Mouse (Mus musculus): ENCODE measurements around the gene Scn1a. TPM values are rescaled to one million over a fixed set of nuclear protein-coding genes. Genes with fewer than 3 reads are reported as not detected.

Gene Scn1a
- not detected in 2 replicates for polyA plus RNA-seq (2012; rRNA removed)

DNA sequence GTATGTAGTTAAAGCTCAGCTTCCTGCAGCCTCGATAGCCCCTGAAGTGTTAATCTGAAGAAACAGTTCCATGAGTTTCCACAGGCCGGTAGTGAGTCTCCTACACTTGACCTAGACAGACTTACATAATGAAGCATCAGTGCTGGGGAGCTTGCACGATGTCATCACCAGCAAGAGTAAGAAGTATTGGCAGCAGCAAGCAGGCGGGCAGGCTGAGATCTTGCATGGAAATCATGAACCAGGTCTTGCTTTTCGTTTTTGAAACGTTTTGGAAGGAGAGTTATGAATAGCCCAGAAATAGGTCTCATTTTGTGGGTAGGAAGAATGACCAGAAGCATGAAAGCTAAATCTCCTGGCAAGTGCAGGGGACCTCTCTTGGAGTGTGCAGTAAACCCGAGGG, at the start of gene Scn1a:
Gene Scn1a (minus strand): TSS at position 130 of the 400 bp plus-strand sequence.
- 23% methylated on average over 7 of the region's 7 CpGs for WGBS
- TF ChIP-seq CTCF (IDR thresholded peaks at IDR 0.05; ENCODE audit: extremely low read depth, insufficient read length, insufficient replicate concordance, low read depth, low read length): no peak
- no peak for TF ChIP-seq POLR2A (IDR thresholded peaks at IDR 0.05; ENCODE audit: low read depth, low read length)

DNA sequence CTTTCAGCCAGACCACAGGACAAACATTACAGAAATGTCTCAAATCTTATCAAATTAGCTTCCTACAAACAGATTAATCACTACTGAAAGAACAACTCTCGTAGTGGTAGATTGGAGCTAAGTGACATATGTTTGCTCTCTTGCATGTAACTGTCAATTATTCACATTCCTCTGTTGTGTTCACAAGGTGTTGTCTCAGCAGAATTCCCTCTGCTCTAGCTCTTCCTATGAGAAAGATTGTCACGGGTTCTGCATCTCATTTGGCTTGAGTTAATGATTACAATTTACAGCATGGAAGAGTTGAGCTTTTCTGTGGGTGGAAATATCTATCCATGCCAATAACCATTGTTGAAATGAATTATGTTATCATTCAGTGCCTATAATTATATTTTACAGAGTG, 37.8 kb upstream of the Scn1a start:
- 16% methylated on average over 2 of the region's 2 CpGs for WGBS
- no peaks in the 10 kb centered on the region for H3K4me1 ChIP-seq (ENCODE audit: control insufficient read depth, insufficient read depth, insufficient read length, low read length)
- H3K36me3 ChIP-seq (ENCODE audit: control insufficient read depth, insufficient read depth, low read length): no peaks in the 10 kb centered on the region
- no peak overlapping the region for H3K4me3 ChIP-seq (ENCODE audit: low read depth, low read length)
- H3K27me3 ChIP-seq (ENCODE audit: control insufficient read depth, insufficient read depth, low read length): no peaks in the 10 kb centered on the region
- TF ChIP-seq POLR2A (IDR thresholded peaks at IDR 0.05; ENCODE audit: low read depth, low read length) (no peak), CTCF (IDR thresholded peaks at IDR 0.05; ENCODE audit: extremely low read depth, insufficient read length, insufficient replicate concordance, low read depth, low read length) (no peak)
- H3K27ac ChIP-seq (ENCODE audit: insufficient read depth, low read depth, low read length): no peak overlapping the region

More for the DNA sequence above, at the start of gene Scn1a:
- no peaks in the 10 kb centered on the region for H3K36me3 ChIP-seq (ENCODE audit: control insufficient read depth, insufficient read depth, low read length)
- no peak within 1 kb of the TSS for H3K4me3 ChIP-seq (ENCODE audit: low read depth, low read length)
- no peaks in the 10 kb centered on the region for H3K27me3 ChIP-seq (ENCODE audit: control insufficient read depth, insufficient read depth, low read length)
- H3K4me1 ChIP-seq (ENCODE audit: control insufficient read depth, insufficient read depth, insufficient read length, low read length): no peaks in the 10 kb centered on the region
- no peak within 1 kb of the TSS for H3K27ac ChIP-seq (ENCODE audit: insufficient read depth, low read depth, low read length)

DNA sequence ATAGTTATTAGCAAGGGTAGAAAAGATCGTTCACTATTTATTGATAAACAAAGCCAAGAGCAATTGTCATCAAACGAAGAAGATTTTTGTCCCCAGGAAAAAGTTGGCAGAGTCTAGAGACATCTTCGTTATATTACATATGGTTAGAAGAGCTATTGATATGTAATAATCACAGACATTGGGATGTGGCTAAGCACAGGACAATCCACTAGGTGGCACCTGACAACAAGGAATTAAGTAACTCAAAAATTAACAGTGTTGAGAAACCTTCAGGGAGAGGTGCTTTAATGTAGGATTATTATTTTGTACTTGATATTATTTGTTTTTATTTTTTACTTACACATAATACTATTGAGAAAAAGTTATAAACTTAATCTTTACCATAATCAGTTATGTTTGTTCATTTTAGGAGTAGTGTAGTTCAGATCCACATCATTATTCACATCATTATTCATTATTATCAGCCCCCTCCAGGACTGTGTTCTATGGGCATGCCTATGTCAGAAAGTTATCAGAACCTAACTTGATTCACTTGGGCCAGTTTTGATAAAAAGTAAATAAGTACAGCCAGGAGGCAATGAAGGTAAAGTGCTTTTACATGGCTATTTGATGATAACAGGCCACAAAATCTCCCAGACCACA, 32.7 kb upstream of the Scn1a start:
- H3K27ac ChIP-seq (ENCODE audit: insufficient read depth, low read depth, low read length): no peak overlapping the region
- H3K4me3 ChIP-seq (ENCODE audit: low read depth, low read length): no peak overlapping the region
- TF ChIP-seq CTCF (IDR thresholded peaks at IDR 0.05; ENCODE audit: extremely low read depth, insufficient read length, insufficient replicate concordance, low read depth, low read length) (no peak), POLR2A (IDR thresholded peaks at IDR 0.05; ENCODE audit: low read depth, low read length) (no peak)
- WGBS: 32% methylated on average over 3 of the region's 3 CpGs
- H3K27me3 ChIP-seq (ENCODE audit: control insufficient read depth, insufficient read depth, low read length): no peaks in the 10 kb centered on the region
- no peaks in the 10 kb centered on the region for H3K4me1 ChIP-seq (ENCODE audit: control insufficient read depth, insufficient read depth, insufficient read length, low read length)
- H3K36me3 ChIP-seq (ENCODE audit: control insufficient read depth, insufficient read depth, low read length): no peaks in the 10 kb centered on the region

DNA sequence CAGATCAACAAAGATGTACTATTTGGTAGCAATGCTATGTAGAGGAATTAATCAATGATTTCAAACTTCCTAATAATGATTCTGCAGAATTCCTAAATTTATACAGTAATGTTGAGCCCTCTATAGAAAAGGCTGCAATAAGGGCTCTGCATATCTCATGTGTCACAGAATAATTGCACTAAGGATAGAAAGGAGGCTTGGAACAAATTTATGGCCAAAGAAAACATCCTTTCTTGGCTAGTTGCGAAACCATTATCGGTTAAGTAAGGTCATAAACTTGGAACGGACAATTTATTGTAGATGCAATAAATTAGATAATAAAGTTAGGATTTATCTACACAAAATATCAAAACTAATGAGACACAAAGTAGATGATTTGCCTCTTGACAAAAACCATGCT, 24.8 kb upstream of the Scn1a start:
- H3K27ac ChIP-seq (ENCODE audit: insufficient read depth, low read depth, low read length): no peak overlapping the region
- TF ChIP-seq POLR2A (IDR thresholded peaks at IDR 0.05; ENCODE audit: low read depth, low read length): no peak
- no peak for TF ChIP-seq CTCF (IDR thresholded peaks at IDR 0.05; ENCODE audit: extremely low read depth, insufficient read length, insufficient replicate concordance, low read depth, low read length)
- no peak overlapping the region for H3K4me3 ChIP-seq (ENCODE audit: low read depth, low read length)
- no peaks in the 10 kb centered on the region for H3K36me3 ChIP-seq (ENCODE audit: control insufficient read depth, insufficient read depth, low read length)
- WGBS: 18% methylated on average over 3 of the region's 3 CpGs
- no peaks in the 10 kb centered on the region for H3K27me3 ChIP-seq (ENCODE audit: control insufficient read depth, insufficient read depth, low read length)
- H3K4me1 ChIP-seq (ENCODE audit: control insufficient read depth, insufficient read depth, insufficient read length, low read length): no peaks in the 10 kb centered on the region

DNA sequence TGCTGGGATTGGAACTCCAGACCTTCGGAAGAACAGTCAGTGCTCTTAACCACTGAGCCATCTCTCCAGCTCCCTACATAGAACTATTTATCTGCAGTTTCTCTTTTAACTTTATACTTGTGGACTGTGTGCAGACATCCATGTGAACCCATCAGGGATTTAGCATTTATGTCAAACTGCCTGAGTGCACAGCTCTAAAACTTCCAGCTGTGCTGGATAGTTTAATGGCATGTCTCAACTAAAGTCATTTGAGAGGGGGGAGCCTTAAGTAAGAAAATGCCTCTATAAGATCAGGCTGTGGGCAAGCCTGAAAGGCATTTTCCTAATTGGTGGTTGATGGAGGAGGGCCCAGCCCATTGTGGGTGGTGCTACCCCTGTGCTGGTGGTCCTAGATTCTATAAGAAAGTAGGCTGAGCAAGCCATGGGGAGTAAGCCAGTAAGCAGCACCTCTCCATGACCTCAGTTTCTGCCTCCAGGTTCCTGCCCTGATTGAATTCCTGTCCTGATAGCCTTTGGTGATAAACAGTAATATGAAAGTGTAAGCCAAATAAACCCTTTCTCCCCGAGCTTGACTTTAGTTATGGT, 24.3 kb upstream of the Scn1a start:
- Histone ChIP-seq H3K27me3 (ENCODE audit: control insufficient read depth, insufficient read depth, low read length) (no peaks in the 10 kb centered on the region), H3K36me3 (ENCODE audit: control insufficient read depth, insufficient read depth, low read length) (no peaks in the 10 kb centered on the region), H3K4me3 (ENCODE audit: low read depth, low read length) (no peak overlapping the region), H3K4me1 (ENCODE audit: control insufficient read depth, insufficient read depth, insufficient read length, low read length) (no peaks in the 10 kb centered on the region), H3K27ac (ENCODE audit: insufficient read depth, low read depth, low read length) (no peak overlapping the region)
- 58% methylated on average over 2 of the region's 2 CpGs for WGBS
- TF ChIP-seq POLR2A (IDR thresholded peaks at IDR 0.05; ENCODE audit: low read depth, low read length) (no peak), CTCF (IDR thresholded peaks at IDR 0.05; ENCODE audit: extremely low read depth, insufficient read length, insufficient replicate concordance, low read depth, low read length) (no peak)

DNA sequence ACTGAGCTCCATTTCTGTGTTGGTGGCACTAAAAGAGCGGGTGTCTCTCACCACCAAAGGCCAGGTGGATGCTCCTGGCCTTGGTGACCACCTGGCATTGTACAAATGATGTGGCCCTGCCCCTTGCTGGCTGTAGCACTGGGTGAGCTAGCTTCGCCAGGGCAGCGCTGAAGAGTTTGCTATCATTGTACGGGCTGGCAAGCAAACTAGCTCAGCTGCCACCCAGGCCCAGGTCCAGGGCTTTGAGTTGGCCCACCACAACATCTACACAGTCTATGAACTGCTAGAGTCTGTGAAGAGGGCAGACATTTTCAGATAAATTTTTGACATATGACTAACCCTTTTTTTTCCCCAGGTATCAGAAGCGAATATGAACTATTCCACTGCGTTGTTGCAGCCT, 23.3 kb upstream of the Scn1a start:
- no peaks in the 10 kb centered on the region for H3K36me3 ChIP-seq (ENCODE audit: control insufficient read depth, insufficient read depth, low read length)
- no peak overlapping the region for H3K27ac ChIP-seq (ENCODE audit: insufficient read depth, low read depth, low read length)
- H3K4me3 ChIP-seq (ENCODE audit: low read depth, low read length): no peak overlapping the region
- TF ChIP-seq CTCF (IDR thresholded peaks at IDR 0.05; ENCODE audit: extremely low read depth, insufficient read length, insufficient replicate concordance, low read depth, low read length) (no peak), POLR2A (IDR thresholded peaks at IDR 0.05; ENCODE audit: low read depth, low read length) (no peak)
- H3K27me3 ChIP-seq (ENCODE audit: control insufficient read depth, insufficient read depth, low read length): no peaks in the 10 kb centered on the region
- H3K4me1 ChIP-seq (ENCODE audit: control insufficient read depth, insufficient read depth, insufficient read length, low read length): no peaks in the 10 kb centered on the region
- 74% methylated on average over 6 of the region's 6 CpGs for WGBS

DNA sequence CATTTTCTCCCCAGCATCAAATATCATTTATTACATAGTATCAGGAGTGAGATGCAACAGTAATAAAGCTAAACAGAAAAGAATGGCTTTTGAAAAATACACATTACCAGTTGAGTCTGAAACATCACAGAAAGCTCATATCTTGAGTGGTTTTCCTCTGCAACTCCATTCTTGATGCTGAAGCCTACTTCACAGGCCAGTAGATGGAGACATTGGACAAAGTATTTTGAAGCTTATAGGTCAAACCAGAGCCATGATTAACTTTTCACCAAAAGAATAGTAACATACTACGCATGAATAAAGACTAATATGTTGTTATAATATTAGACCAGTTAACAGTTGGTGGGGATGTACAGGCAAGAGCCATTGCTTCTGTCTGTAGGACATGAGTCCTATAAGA, 21.8 kb upstream of the Scn1a start:
- Histone ChIP-seq H3K4me1 (ENCODE audit: control insufficient read depth, insufficient read depth, insufficient read length, low read length) (no peaks in the 10 kb centered on the region), H3K36me3 (ENCODE audit: control insufficient read depth, insufficient read depth, low read length) (no peaks in the 10 kb centered on the region), H3K27ac (ENCODE audit: insufficient read depth, low read depth, low read length) (no peak overlapping the region), H3K4me3 (ENCODE audit: low read depth, low read length) (no peak overlapping the region), H3K27me3 (ENCODE audit: control insufficient read depth, insufficient read depth, low read length) (no peaks in the 10 kb centered on the region)
- 98% methylated on average over 1 of the region's 1 CpGs for WGBS
- TF ChIP-seq CTCF (IDR thresholded peaks at IDR 0.05; ENCODE audit: extremely low read depth, insufficient read length, insufficient replicate concordance, low read depth, low read length) (no peak), POLR2A (IDR thresholded peaks at IDR 0.05; ENCODE audit: low read depth, low read length) (no peak)

Data from small intestine, adult 2 months (tissue).